Mouse (Mus musculus) layer of hippocampus, postnatal 10 days (tissue): Measurements from ENCODE around the gene Maf. TPM values are rescaled to one million over a fixed set of nuclear protein-coding genes. Genes with fewer than 3 reads are reported as not detected.
A peak's percentile ranks its signal among the peaks of the same experiment; 100 is the strongest.

Experiments used
- DNase-seq, 2 experiments: peaks; one replicate each; pipeline ENCODE4 v3.0.0; 2021; ENCODE audit warnings: low spot score in 2 of 2
- total RNA-seq, 2 experiments: library from RNA; stranded (reverse); gene quantifications; 2 replicates each; pipeline ENCODE4 v1.2.3; 2021

Maf gene
- total RNA-seq, 2 experiments from 2014 or later = 25.8 to 28.2 TPM

DNA sequence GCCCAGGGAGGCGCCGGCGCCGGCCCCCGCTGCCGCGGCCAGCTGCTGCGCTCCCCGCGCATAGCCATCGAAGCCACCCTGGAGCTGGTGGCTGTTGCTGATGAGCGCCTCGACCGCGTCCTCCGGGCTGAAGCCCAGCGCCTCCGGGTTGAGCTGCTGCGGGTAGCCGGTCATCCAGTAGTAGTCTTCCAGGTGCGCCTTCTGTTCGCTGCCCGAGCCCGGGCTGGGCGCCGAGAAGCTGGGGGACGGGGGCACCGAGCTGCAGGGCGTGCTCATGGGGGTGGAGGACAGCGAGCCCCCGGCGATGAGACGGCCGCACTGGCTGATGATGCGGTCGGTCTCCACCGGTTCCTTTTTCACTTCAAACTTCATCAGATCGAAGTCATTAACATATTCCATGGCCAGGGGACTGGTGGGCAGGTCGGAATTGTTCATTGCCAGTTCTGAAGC is 1.2 kb downstream of the Maf start:
- peak in 1 of 2 experiments; percentile 57 for DNase-seq

DNA sequence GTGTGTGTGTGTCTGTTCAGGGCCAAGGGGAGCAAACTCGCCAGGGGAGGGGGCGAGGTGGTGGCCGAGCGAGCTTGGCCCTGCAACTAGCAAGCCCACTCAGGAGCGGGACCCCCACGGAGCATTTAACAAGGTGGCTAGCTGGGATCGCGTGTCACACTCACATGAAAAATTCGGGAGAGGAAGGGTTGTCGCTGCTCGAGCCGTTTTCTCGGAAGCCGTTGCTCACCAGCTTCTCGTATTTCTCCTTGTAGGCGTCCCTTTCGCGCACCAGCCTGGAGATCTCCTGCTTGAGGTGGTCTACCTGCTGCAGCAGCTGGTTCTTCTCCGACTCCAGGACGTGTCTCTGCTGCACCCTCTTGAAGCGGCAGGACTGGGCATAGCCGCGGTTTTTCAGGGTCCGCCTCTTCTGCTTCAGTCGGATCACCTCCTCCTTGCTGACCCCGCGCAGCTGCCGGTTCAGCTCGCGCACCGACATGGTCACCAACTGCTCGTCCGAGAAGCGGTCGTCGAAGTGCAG is 1.9 kb downstream of the Maf start:
- peak; percentile 22 to 34 for DNase-seq

DNA sequence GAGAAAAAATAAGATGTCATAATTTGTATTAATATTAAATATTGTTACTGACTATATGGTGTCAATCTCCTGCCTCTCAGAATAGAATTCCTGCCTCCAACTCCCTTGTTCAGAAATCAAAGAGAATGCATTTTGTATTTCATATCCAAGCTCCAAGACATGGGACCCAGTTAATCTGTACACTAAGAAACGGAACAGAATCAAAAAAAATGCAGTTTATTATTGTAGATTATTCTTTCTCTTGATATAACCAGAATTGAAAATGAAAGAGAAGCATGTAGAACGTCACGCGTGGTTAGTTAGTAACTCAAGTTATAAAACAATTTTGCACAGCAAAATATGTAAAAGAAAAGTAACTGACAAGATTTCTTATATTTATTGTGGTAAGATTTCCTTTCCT is 4.5 kb downstream of the Maf start:
- no peak for DNase-seq

DNA sequence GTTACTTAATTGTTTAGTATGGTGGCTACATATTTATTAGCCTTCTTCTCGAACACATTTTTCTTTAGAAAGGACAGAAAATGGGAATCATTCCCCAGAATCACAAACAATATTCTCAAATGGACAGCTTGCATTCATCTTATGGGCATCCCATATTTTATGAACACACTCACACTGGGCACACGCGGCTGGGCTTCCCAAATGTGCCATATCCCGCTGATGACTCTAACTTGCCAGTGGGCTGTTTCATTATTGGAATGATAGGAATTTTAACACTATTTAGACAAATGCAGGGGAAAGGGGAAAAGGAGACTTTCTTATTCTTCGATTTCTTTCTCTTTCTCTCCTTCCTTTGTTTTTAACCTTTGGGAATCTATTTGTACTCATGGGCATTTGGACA is 6.6 kb downstream of the Maf start:
- DNase-seq = no peak

DNA sequence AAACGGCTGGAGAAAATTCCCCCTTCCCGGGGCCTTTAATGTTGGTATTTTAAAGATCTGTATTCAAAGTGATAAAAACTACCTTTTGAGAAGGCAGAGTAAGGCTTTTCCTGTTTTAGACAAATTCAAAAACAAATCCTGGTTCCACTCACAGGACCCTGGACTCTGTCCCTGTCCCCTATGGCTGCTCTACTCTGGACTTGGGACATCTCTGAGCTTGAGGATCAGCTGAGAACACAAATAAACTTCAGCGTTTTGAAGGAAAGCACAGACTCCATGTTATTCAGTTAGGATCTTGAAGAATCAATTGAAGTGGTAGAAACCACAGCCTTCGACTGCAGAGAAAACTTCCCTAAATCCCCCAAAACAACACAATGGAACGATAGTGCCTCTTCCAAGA is 8.4 kb downstream of the Maf start:
- no peak for DNase-seq

DNA sequence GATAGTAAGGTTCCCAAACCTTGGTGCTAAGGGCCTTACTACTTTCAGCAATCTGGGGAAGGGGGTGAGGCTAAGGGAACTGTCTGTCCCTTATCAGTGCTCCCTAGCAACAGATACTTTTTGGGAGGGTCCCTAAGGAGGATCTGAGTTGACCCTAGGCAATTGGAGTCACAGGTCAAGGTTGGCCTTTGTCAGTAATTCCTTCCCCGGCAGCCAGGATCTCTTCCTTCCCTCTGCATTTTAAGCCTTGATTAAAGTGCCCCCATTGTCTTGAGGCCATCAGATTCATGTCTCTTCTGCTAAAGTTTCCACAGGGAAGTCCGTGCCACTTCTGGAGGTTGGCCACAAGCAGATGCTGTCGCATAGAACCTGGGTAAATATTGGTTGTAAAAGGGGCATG is 10.2 kb downstream of the Maf start:
- no peak for DNase-seq

DNA sequence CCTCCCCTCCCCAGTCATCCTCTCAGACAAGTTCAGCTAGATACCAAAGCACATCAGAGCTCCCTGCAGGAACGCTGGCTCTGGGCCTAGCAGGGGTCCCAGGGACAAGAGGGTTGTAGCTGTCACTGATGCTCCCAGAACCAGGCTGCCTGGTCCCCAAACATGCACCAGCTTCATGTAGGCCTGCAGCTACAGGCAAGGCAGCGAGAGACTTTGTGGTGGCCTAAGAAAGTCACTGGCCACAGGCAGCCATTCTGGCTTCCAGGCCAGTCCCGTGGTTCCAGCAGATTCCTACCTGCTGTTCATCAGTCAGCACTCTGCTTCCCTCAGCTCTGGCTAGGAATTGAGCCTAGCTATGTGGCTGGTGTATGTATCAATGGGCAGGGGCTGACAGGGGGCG is 10.9 kb downstream of the Maf start:
- DNase-seq = no peak

DNA sequence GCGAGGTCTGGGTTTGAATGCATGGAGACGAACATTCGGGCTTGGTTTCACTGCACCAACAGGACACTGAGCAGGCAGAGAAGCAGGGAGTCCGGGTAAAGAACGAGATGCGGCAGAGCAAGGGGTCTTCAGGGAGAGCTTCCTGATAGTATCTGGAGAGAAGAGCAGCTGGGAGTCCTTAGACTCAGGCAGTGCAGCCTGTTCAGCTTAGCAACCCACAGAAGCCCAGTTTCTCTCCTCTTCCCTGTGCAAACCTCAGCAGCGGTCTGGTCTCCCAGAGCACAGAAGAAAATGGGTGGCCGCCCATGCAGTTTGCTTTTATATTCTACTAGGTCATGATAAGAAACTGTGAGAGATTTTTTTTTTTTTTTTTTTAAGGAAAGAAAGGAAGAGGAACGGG is 20.2 kb downstream of the Maf start:
- DNase-seq = no peak

DNA sequence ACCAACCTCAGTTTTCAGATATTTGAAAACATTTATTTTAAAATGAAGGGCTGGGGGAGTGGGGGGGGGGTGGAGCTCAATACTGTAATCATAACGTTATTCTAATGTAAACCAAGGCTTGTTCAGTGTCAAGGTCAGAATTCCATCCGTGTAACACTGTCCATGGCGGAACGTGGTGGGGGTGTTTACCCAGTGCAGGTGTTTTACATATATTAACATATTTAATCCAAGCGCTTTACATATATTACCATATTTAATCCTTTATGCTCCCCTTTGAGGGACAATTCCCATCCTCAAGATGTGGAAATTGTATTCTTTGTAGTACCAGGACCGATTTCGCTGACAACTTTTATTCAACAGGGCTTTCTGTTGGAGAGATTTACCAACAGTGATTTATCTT is 24.3 kb downstream of the Maf start:
- no peak for DNase-seq

DNA sequence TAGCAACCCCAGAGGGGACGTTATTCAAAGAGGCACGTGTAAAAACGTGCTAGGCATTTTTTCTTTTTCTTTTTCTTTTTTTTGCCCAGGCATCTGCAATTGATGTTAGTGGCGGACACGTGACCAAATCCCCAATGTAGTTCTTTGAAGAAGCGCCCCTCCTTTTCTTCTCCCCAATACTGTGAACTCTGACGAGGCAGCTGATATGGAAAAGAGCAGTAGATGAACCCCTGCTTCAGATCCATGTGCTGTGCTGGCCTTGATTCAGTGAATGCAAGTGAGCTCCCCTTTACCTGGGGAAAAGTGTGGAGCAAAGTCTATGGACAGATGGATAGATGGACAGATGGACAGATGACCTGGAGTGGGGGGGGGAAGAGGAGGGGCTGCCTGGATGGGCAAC is 28.1 kb downstream of the Maf start:
- no peak for DNase-seq

DNA sequence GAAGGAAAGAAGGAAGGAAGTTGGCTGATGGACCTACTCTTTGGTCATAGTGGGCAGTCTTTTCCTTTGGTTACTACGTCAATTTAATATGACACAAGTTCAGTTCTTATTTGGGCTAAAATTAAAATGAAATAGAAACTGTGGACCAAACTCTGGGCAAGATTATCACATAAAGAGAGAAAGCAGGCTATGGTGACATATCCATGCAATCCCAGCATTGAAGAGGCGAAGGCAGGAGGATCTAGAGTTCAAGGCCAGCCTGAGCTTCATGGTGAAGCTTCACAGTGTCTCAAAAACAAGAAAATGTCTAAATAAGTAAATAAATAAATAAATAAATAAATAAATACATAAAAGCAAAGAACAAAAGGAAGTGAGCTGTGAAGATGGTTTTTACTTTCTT is 42.7 kb downstream of the Maf start:
- DNase-seq = no peak

DNA sequence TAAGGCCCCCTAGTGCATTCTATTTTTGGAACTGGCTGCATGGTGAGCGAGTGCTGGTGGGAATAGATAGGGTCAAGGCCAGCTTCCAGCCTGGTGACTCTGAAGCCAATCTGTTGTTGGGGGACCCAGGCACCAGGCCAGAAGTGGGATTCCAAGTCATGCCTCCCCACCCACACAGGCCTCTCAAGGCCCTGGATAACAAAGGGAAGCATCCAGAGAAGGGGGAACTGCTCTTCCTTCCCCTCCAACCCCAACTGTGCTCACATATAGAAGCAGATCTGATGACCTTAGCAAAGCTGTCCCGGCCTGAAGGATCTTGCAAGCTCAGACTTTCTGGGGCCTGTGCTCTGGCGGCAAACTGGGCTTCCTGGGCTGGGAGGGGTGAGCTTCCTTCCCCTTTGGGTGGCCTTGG is 57.5 kb downstream of the Maf start:
- peak; percentile 5 to 18 for DNase-seq

DNA sequence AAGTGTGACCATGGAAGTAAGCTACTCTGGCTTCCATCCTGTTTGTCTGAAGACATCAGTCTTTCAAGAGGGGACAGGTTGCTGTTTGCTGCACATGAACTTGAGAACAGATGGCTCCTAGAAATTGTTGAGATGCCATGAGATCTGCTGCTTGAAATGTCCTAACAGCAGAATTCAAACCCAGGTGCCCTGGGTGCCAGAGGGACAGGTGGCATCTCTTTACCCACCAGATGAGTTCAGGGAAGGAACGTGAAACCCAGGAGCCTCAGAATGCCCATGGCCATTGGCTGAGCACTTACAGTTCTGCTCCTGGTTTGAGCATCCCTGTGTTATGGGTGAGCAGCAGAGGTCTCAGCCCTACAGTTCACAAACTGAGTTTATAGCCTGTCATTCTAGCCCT is 62.5 kb downstream of the Maf start:
- DNase-seq = no peak

DNA sequence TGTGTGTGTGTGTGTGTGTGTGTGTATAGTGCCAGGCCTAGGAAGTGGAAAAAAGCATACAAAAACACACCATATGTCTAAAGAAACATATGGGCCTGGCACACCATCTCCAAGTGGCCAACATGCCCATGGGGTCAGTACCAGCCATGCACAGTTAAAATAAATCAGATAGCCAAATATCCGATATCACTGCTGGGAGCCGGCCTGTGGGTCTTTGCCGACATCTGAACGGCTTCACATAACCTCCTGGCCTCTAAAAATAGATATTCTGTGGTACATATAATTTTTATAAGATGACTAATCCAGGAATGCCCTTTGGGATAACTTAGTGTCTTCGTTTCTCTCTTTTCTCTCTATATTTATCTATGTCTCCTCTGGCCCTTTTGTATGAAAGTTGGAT is 65.7 kb downstream of the Maf start:
- DNase-seq = no peak

DNA sequence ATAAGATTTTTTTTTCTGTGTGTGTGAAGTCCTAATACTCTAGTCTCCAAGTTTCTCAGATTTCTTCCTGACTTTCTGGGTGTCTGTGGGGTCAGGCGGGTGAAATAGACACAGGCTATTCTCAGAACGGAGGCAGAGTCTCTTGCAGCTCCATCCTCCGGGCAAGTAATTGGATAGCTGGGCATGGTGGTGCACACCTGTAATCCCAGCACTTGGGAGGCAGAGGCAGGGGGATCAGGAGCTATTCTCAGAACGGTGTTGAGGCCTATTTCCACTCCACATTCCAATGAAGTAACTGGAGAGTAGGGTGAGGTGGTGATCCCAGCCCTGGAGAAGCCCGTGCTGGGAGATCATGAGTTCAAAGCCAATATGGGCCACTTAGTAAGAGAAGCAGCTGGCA is 67.6 kb downstream of the Maf start:
- no peak for DNase-seq

DNA sequence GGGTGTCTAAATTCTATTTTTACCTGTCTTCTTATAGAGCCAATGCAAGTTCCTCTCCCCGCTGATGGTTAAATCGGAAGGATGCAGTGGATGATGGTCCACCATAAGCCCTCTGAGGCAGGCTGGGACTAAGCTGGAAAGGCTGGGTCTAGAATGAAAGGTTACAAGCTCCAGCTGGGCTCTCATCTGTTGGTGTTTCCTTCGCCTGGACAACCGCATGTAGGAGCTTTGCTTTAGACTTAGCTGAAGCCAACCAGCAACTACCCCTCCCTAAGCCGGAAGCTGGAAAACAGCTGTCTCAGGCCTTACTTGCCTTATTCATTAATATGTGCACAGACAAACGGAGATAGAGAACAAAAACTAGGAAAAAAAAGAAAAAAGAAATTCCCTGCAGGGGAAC is 70.8 kb downstream of the Maf start:
- DNase-seq = no peak
